Mouse (Mus musculus): Measurements from ENCODE around the gene Olfr1419. TPM values are rescaled to one million over a fixed set of nuclear protein-coding genes. Genes with fewer than 3 reads are reported as not detected.

Olfr1419 gene
- polyA plus RNA-seq, 2 experiments: not detected

GRCm38 (mm10) chr19:11867837-11868236 is 7.1 kb downstream of the Olfr1419 start:
- H3K9me3 ChIP-seq (ENCODE audit: control insufficient read depth, low read length): no peaks in the 10 kb centered on the region

GRCm38 (mm10) chr19:11860966-11861365 is 13.9 kb downstream of the Olfr1419 start, which contains the start of gene Olfr1418:
Olfr1418 (minus strand) TSS chr19:11861066.
- no peaks in the 10 kb centered on the region for H3K36me3 ChIP-seq (replicated peaks; ENCODE audit: control insufficient read depth, insufficient read depth, low read depth)
- ATAC-seq (ENCODE audit: insufficient read depth) (no peak), DNase-seq (ENCODE audit: low read depth in 3 of 3, low spot score in 3 of 3) (no peak)
- no peaks in the 10 kb centered on the region for H3K9me3 ChIP-seq (ENCODE audit: control insufficient read depth, low read length)
- no peak within 1 kb of the TSS for H3K4me3 ChIP-seq (ENCODE audit: insufficient read depth in 1 of 2, low read depth in 2 of 2, low read length in 2 of 2)
- no peak within 1 kb of the TSS for H3K27ac ChIP-seq
- H3K4me2 ChIP-seq (ENCODE audit: low read depth): no peak within 1 kb of the TSS
- WGBS (ENCODE audit: insufficient replicate concordance): 68% methylated on average over 1 of the region's 1 CpGs
- TF ChIP-seq CTCF (IDR thresholded peaks at IDR 0.05; ENCODE audit: low read depth): no peak
- H3K27me3 ChIP-seq (ENCODE audit: control insufficient read depth, insufficient read depth, low read length): no peaks in the 10 kb centered on the region
- no peaks in the 10 kb centered on the region for H3K4me1 ChIP-seq (replicated peaks; ENCODE audit: control insufficient read depth in 2 of 2, insufficient read depth in 2 of 2, low read length in 1 of 2)
- H3K9ac ChIP-seq (replicated peaks): no peak within 1 kb of the TSS

More at GRCm38 (mm10) chr19:11867837-11868236, 7.1 kb downstream of the Olfr1419 start:
- no peaks in the 10 kb centered on the region for H3K36me3 ChIP-seq (replicated peaks; ENCODE audit: control insufficient read depth, insufficient read depth, low read depth)
- TF ChIP-seq EP300 (IDR thresholded peaks at IDR 0.05; ENCODE audit: low read depth) (no peak), CTCF (IDR thresholded peaks at IDR 0.05; ENCODE audit: low read depth) (peak; percentile 33; the same call in 1 of the 2 replicates)
- no peak overlapping the region for H3K4me3 ChIP-seq (ENCODE audit: insufficient read depth in 1 of 2, low read depth in 2 of 2, low read length in 2 of 2)
- no peak for ATAC-seq (ENCODE audit: insufficient read depth)
- no peaks in the 10 kb centered on the region for H3K4me1 ChIP-seq (replicated peaks; ENCODE audit: control insufficient read depth in 2 of 2, insufficient read depth in 2 of 2, low read length in 1 of 2)
- no peaks in the 10 kb centered on the region for H3K27me3 ChIP-seq (ENCODE audit: control insufficient read depth, insufficient read depth, low read length)
- H3K27ac ChIP-seq: no peak overlapping the region
- no peak overlapping the region for H3K4me2 ChIP-seq (ENCODE audit: low read depth)
- DNase-seq (ENCODE audit: low read depth in 3 of 3, low spot score in 3 of 3): no peak
- H3K9ac ChIP-seq (replicated peaks): no peak overlapping the region
- WGBS (ENCODE audit: insufficient replicate concordance): 61% methylated on average over 2 of the region's 2 CpGs

- WGBS (ENCODE audit: insufficient replicate concordance): 55% methylated on average over 6 of the region's 6 CpGs
- Histone ChIP-seq H3K4me3 (ENCODE audit: insufficient read depth in 1 of 2, low read depth in 2 of 2, low read length in 2 of 2) (no peak overlapping the region), H3K4me2 (ENCODE audit: low read depth) (no peak overlapping the region), H3K9ac (replicated peaks) (no peak overlapping the region), H3K36me3 (replicated peaks; ENCODE audit: control insufficient read depth, insufficient read depth, low read depth) (no peaks in the 10 kb centered on the region), H3K9me3 (ENCODE audit: control insufficient read depth, low read length) (no peaks in the 10 kb centered on the region), H3K4me1 (replicated peaks; ENCODE audit: control insufficient read depth in 2 of 2, insufficient read depth in 2 of 2, low read length in 1 of 2) (no peaks in the 10 kb centered on the region), H3K27ac (no peak overlapping the region), H3K27me3 (ENCODE audit: control insufficient read depth, insufficient read depth, low read length) (no peaks in the 10 kb centered on the region)
- TF ChIP-seq EP300 (IDR thresholded peaks at IDR 0.05; ENCODE audit: low read depth) (no peak), CTCF (IDR thresholded peaks at IDR 0.05; ENCODE audit: low read depth) (no peak)
- no peak for DNase-seq (ENCODE audit: low read depth in 3 of 3, low spot score in 3 of 3)
- ATAC-seq (ENCODE audit: insufficient read depth): no peak
Observed at GRCm38 (mm10) chr19:11856506-11856905, 18.4 kb downstream of the Olfr1419 start.

- Histone ChIP-seq H3K27me3 (ENCODE audit: control insufficient read depth, insufficient read depth, low read length) (no peaks in the 10 kb centered on the region), H3K9ac (replicated peaks) (no peak overlapping the region), H3K27ac (no peak overlapping the region), H3K4me2 (ENCODE audit: low read depth) (no peak overlapping the region), H3K36me3 (replicated peaks; ENCODE audit: control insufficient read depth, insufficient read depth, low read depth) (no peaks in the 10 kb centered on the region), H3K9me3 (ENCODE audit: control insufficient read depth, low read length) (no peaks in the 10 kb centered on the region), H3K4me3 (ENCODE audit: insufficient read depth in 1 of 2, low read depth in 2 of 2, low read length in 2 of 2) (no peak overlapping the region), H3K4me1 (replicated peaks; ENCODE audit: control insufficient read depth in 2 of 2, insufficient read depth in 2 of 2, low read length in 1 of 2) (no peaks in the 10 kb centered on the region)
- DNase-seq (ENCODE audit: low read depth in 3 of 3, low spot score in 3 of 3) (no peak), ATAC-seq (ENCODE audit: insufficient read depth) (no peak)
- WGBS (ENCODE audit: insufficient replicate concordance): 66% methylated on average over 2 of the region's 2 CpGs
- TF ChIP-seq CTCF (IDR thresholded peaks at IDR 0.05; ENCODE audit: low read depth) (no peak), EP300 (IDR thresholded peaks at IDR 0.05; ENCODE audit: low read depth) (no peak)
Observed at GRCm38 (mm10) chr19:11854821-11855220, 20.1 kb downstream of the Olfr1419 start.

- H3K4me1 ChIP-seq (replicated peaks; ENCODE audit: control insufficient read depth in 2 of 2, insufficient read depth in 2 of 2, low read length in 1 of 2): no peaks in the 10 kb centered on the region
- ATAC-seq (ENCODE audit: insufficient read depth) (no peak), DNase-seq (ENCODE audit: low read depth in 3 of 3, low spot score in 3 of 3) (no peak)
- no peak for TF ChIP-seq EP300 (IDR thresholded peaks at IDR 0.05; ENCODE audit: low read depth)
- TF ChIP-seq CTCF (IDR thresholded peaks at IDR 0.05; ENCODE audit: low read depth): no peak
- H3K36me3 ChIP-seq (replicated peaks; ENCODE audit: control insufficient read depth, insufficient read depth, low read depth): no peaks in the 10 kb centered on the region
- H3K27me3 ChIP-seq (ENCODE audit: control insufficient read depth, insufficient read depth, low read length): no peaks in the 10 kb centered on the region
- H3K4me2 ChIP-seq (ENCODE audit: low read depth): no peak overlapping the region
- H3K4me3 ChIP-seq (ENCODE audit: insufficient read depth in 1 of 2, low read depth in 2 of 2, low read length in 2 of 2): no peak overlapping the region
- no peaks in the 10 kb centered on the region for H3K9me3 ChIP-seq (ENCODE audit: control insufficient read depth, low read length)
- H3K27ac ChIP-seq: no peak overlapping the region
- 28% methylated on average over 4 of the region's 4 CpGs for WGBS (ENCODE audit: insufficient replicate concordance)
- H3K9ac ChIP-seq (replicated peaks): no peak overlapping the region
Observed at GRCm38 (mm10) chr19:11852652-11853051, 22.3 kb downstream of the Olfr1419 start.
